ENCODE assay signal across 25 mouse cellular contexts in the genomic region with DNA sequence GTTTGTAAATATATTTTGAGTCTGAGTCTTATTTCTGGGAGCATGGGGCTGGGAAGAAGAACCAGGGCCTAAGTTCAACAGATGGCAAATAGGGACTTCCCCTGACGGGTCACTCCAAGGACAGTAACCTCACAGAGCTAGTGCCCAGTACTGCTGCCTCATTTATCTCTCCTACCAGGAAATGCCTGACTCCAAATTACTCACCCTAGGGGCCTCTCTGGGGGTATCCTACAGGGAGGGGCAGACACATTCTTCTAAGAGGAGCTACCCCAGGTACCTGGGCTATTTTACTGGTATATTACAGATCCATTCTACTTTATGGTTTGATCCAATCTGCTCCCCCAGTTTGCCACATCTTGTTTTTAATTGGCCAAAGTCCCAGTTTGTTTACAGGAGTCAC.
"Had no signal": no experiment of that assay in that cellular context is flagged by ENCODE, and none has a peak within 500 bp of the region (broad histone marks: within the 10 kb centered on the region; RNA-seq: fewer than 3 reads in every experiment).

No protein-coding gene starts in this region.

- ATAC-seq: hindbrain, embryonic 16.5 days; inflammation-experienced regulatory T-cells, adult 6 months; intestine, postnatal 0 days; liver, postnatal 0 days had no signal

- H3K4me3 ChIP-seq: gastrocnemius, adult 2 months; hindbrain, embryonic 10.5 days; hindbrain, embryonic 12.5 days; layer of hippocampus, adult 2 months; left cerebral cortex, adult 2 months; limb, embryonic 10.5 days; limb, embryonic 12.5 days; liver, embryonic 13.5 days; liver, embryonic 15.5 days had no signal

- H3K27ac ChIP-seq: gastrocnemius, adult 2 months; hindbrain, embryonic 10.5 days; hindbrain, embryonic 12.5 days; hindbrain, embryonic 14.5 days; layer of hippocampus, adult 2 months; left cerebral cortex, adult 2 months; limb, embryonic 10.5 days; limb, embryonic 12.5 days; liver, embryonic 13.5 days; liver, embryonic 15.5 days had no signal

- H3K4me2 ChIP-seq: heart, embryonic 11.5 days; hindbrain, embryonic 12.5 days; hindbrain, embryonic 14.5 days; limb, embryonic 12.5 days; liver, embryonic 11.5 days; liver, embryonic 13.5 days; liver, embryonic 15.5 days had no signal

- H3K27me3 ChIP-seq: limb, embryonic 12.5 days had no signal

- DNase-seq: gastrocnemius, adult 2 months; gastrocnemius, postnatal 10 days; gastrocnemius, postnatal 25 days; heart, postnatal 14 days; heart, postnatal 36 days; kidney, adult 18-20 months; kidney, adult 8-10 months; kidney, postnatal 10 days; kidney, postnatal 4 days; liver; liver, embryonic 13.5 days; liver, postnatal 0 days had no signal

- H3K9me3 ChIP-seq: hindbrain, embryonic 10.5 days; hindbrain, embryonic 12.5 days; limb, embryonic 10.5 days; limb, embryonic 12.5 days; liver, embryonic 13.5 days; liver, embryonic 15.5 days had no signal

- H3K9ac ChIP-seq: hindbrain, embryonic 12.5 days; hindbrain, embryonic 14.5 days; limb, embryonic 12.5 days; liver, embryonic 13.5 days; liver, embryonic 15.5 days; liver, postnatal 0 days had no signal

- H3K36me3 ChIP-seq: hindbrain, embryonic 12.5 days; limb, embryonic 12.5 days; liver, embryonic 13.5 days; liver, embryonic 15.5 days had no signal
